Mouse (Mus musculus) fibroblast of lung, adult 2 months (primary cell): ENCODE measurements around the gene Arhgap30.
A peak's percentile ranks its signal among the peaks of the same experiment; 100 is the strongest.

Source experiments
- DNase-seq: peaks from one replicate; pipeline ENCODE4 v3.0.0-alpha.2; 2011; ENCODE audit warnings: low read depth

Gene Arhgap30

DNA sequence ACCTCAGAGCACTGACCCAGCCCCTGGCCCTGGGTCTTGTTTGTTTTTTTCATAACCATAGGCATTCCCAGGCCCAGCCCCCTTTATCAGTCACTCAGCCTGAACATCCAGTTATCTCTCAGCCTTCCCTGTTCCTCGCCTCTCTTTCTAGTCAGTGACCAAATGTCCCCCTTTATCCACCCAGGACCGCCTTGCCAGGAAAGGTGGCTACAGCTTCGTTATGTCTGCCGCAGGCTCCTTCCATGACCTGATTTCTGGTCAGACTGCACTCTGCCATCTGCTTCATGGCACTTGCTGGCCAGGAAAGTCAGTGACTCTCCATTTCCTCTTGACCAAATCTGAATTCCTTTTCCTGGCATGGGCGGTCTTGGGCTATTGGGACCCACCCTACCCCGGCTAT lies 10.5 kb upstream of the Arhgap30 start:
- no peak for DNase-seq

DNA sequence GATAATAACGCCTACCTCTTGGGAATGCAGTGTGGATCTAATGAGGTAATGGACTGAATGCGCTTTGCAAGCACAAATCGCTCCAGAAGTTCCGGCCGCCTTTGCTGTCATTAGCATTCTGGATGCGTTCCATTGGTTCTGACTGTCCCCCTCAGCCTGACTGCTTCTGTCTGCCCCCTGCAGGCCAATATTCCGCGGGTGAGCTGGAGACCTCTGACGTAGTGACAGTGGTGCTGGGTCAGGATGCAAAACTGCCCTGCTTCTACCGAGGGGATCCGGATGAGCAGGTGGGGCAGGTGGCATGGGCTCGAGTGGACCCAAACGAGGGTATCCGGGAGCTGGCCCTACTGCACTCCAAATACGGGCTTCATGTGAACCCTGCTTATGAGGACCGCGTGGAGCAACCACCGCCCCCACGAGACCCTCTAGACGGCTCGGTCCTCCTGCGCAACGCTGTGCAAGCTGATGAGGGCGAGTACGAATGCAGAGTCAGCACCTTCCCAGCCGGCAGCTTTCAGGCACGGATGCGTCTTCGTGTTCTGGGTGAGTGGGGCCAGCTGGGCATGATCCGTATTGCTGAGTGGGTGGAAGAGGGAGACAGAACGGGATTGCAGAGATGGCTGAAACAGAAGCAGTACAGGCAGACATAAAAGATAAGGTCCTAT lies 8.7 kb upstream of the Arhgap30 start:
- no peak for DNase-seq

DNA sequence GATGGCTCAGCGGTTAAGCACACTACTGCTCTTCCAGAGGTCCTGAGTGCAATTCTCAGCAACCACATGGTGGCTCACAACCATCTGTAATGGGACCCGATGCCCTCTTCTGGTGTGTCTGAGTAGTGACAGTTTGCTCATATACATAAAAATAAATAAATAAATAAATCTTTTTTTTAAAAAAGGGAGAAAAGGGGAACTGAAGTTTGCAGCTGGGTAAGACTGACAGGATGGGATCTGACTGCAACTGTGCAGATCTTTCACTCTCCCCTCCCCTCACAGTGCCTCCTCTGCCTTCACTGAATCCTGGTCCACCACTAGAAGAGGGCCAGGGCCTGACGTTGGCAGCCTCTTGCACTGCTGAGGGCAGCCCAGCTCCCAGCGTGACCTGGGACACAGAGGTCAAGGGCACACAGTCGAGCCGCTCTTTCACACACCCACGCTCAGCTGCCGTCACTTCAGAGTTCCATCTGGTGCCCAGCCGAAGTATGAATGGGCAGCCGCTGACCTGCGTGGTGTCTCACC lies 6.6 kb upstream of the Arhgap30 start:
- no peak for DNase-seq

GRCm38 (mm10) chr1:171384361-171384760 lies 4.4 kb upstream of the Arhgap30 start:
- no peak for DNase-seq

GRCm38 (mm10) chr1:171385171-171385570 lies 3.6 kb upstream of the Arhgap30 start:
- DNase-seq, result no peak

- DNase-seq, result no peak
These were observed 1.7 kb upstream of the Arhgap30 start for GRCm38 (mm10) chr1:171387099-171387498.

DNA sequence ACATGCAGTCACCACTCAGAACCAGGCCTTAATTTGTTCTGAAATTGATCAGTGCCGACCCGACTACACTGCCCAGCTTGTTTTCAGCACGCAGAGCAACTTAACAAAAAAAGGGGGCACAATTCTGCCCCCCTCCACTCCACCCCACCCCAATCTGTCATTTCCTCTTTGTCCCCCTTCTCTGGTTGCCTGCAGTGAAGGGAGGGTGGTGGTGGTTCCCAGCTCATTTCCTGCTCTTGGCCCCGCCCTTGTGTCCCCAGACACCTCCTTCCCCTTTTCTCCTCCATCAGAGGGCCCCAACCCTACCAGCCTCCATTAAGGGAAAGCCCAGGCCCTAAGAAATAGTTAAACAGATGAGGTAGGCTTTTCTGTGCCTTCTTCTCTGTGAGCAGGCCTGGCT lies 1.3 kb downstream of the Arhgap30 start:
- DNase-seq, result no peak

- no peak for DNase-seq
These were observed 13.1 kb downstream of the Arhgap30 start for GRCm38 (mm10) chr1:171401821-171402220.

DNA sequence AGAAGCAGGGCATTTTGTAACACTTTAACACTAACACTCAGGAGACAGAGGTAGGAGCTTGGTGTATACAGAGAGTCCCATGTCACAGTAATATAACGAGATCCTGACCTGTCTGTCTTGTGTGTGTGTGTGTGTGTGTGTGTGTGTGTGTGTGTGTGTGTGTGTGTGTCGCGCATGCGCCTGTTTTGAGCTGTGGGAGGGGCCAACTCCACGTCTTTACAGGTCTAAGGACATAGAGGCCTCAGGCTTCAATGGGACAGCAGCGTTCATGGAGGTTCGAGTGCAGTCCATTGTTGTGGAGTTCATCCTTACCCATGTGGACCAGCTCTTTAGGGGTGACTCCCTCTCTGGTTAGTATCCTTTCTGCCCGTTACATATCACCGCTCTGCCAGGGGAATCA lies 14.2 kb downstream of the Arhgap30 start:
- DNase-seq, result no peak

GRCm38 (mm10) chr1:171407263-171407662 lies 18.5 kb downstream of the Arhgap30 start:
- no peak for DNase-seq

DNA sequence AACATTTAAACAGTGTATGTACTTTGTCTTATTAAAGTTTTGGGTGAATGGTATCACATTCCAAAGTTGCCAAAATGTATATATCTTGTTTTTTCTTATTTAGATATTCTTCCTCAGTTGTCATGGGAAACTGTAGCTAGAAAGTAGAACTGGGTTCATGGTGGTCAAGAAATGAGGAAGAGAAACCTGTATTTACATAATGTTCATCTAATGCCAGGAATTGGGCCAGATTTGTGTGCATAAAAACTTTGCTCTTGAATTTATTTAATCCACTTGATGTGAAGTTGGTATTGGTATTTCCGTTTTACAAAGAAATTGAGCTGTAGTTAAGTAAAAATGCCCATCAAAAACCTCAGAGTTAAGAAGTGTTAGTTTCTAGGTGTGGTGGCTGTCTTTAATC lies 21.5 kb downstream of the Arhgap30 start:
- no peak for DNase-seq

DNA sequence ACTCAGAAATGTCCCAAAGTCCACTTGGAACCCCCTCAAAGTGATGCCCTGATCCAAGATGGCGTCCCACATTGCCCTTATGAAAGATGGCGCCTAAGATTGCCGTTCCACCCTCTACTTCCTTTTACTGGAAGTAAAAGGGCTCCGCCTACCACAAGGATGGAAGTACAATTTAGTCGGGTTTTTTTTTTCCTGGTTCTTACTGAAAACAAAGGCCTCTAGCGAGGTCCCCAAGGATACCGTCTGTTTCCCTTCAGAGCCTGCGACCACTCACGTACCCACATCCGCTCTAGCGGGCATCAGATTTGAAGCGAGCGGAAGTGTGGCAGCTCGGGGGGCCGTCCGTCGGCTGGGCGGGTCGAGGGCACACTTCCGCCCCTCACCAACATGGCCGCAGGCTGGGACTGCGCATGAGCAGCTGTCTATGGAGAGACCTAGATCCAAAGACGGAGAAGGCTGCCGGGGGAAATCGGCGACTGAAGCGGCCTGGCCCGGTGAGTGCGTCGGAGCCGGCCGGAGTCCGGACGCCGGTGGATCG lies 22.3 kb downstream of the Arhgap30 start, which contains the start of gene Usf1:
Gene Usf1, plus strand, starts transcription at position 367 of the 538 bp plus-strand sequence.
- DNase-seq, result peak; percentile 89

GRCm38 (mm10) chr1:171411492-171411941 lies 22.8 kb downstream of the Arhgap30 start:
- DNase-seq, result no peak

GRCm38 (mm10) chr1:171412001-171412441 lies 23.3 kb downstream of the Arhgap30 start:
- no peak for DNase-seq

GRCm38 (mm10) chr1:171412446-171412845 lies 23.7 kb downstream of the Arhgap30 start:
- peak; percentile 14 for DNase-seq

GRCm38 (mm10) chr1:171413608-171414007 lies 24.9 kb downstream of the Arhgap30 start:
- no peak for DNase-seq

DNA sequence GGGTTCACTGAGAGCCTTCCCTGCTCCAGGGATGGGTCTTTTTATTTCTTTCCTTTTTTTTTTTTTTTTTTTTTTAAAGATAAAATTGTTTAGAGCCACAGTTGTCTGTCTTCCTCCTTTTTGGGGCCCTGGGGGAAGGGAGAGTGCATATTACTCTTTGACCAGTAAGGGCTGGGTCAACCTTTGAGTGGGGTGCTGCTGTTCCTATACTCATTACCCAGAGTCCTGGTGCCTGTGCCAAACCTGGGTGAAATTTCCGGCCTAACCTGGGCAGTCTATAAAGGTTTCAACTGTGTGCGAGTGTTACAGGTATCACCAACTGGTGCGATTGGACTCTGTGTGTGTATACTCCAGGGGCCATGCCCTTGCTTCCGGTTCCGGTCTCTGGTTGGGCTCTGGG lies 29.9 kb downstream of the Arhgap30 start, which contains the start of gene Tstd1:
Gene Tstd1, plus strand, starts transcription at position 213 of the 400 bp plus-strand sequence.
- DNase-seq, result no peak

GRCm38 (mm10) chr1:171419291-171419882 lies 30.6 kb downstream of the Arhgap30 start:
- DNase-seq, result no peak

- no peak for DNase-seq
These were observed 31.2 kb downstream of the Arhgap30 start for GRCm38 (mm10) chr1:171419905-171420304.

DNA sequence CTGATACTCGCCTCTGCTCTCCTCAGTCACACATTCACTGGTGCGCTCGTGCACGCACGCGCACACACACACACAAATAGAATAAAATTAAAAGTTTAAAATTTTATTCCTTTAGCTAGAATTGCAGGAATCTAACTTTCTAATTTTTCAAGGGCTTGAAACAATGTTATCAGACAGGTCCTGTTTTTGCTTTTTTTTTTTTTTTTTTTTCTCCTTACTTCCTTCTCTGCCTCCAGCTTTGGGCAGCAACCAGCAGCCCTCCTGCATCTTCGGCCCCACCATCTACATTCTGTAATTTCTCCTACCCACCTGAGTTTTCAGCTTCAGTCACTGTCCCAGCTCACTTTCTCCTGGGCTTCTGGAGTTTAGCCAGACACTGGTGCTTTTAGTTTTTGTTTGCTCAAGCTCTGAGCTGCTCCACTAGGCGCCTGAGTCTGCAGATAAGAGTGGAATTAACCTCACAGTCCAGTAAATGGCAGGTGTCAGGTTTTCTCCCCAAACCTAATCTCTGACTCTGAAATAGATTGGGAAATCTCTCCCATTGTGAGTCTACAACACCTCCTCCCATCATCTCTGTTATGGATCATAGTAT lies 33.8 kb downstream of the Arhgap30 start:
- DNase-seq, result no peak

DNA sequence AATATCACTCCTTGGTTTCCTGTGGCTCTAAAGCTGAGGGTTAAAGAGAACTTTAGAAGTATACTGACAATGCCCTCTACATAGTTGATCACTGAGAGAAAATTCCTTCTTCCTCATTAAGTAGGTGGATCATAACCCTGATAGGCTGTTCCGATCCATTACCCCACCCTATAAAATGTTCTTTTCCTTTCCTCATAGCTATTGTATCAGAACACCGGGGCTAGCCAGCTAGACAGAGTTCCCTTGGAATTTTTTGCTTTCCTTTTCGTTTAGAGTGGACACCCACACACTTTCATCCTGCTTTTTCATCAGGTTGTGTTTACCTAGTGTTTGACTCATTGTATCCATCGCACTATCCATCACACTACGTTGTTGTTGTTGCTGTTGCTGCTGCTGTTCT lies 35.9 kb downstream of the Arhgap30 start:
- DNase-seq, result no peak

DNA sequence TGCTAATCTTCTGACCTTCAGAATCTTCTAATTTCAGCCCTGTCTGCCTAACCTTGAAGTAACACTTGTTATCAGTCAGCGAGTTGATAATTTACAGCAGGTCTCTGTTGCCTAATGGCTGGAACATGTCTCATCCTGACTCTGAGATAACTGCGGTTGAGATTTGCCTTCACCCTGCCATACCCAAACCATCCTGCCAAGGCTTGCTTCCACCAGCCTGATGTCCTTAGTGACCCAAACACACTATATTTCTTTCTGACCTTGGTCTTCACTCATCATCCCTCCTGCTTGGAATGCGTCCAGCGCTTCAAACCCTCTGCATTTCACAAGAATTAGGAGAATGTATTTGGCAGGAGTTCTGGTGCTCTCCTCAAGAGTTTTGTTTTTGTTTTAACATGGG lies 36.4 kb downstream of the Arhgap30 start:
- DNase-seq, result no peak

GRCm38 (mm10) chr1:171432158-171432557 lies 43.4 kb downstream of the Arhgap30 start:
- DNase-seq, result no peak
